Mouse (Mus musculus) C2C12 (cell line): ENCODE results near the gene Cyp26c1. TPM values are rescaled to one million over a fixed set of nuclear protein-coding genes. Genes with fewer than 3 reads are reported as not detected.
A peak's percentile ranks its signal among the peaks of the same experiment; 100 is the strongest.

Experiments used
- H3K27me3 ChIP-seq: one replicate; pipeline ENCODE4 v1.6.1; 2011; ENCODE audit not compliant: control insufficient read depth, insufficient read depth, insufficient read length
- H3K36me3 ChIP-seq: one replicate; pipeline ENCODE4 v1.6.1; 2011; ENCODE audit not compliant: control insufficient read depth, insufficient read depth
- H3K4me3 ChIP-seq: one replicate; pipeline ENCODE4 v1.5.1; 2011; ENCODE audit warnings: mild to moderate bottlenecking, control low read depth; ENCODE audit not compliant: poor library complexity, insufficient read depth, severe bottlenecking
- H3K79me2 ChIP-seq: one replicate; pipeline ENCODE4 v1.6.1; 2011; ENCODE audit not compliant: control insufficient read depth, insufficient read depth
- H3K79me3 ChIP-seq: one replicate; pipeline ENCODE4 v1.6.1; 2011; ENCODE audit warnings: low read depth, control low read depth
- H3ac ChIP-seq: one replicate; pipeline ENCODE3; 2011; ENCODE audit warnings: low read depth; ENCODE audit not compliant: control insufficient read depth, insufficient read length
- CEBPB ChIP-seq: IDR thresholded peaks from one replicate; pipeline ENCODE4 v1.6.1; 2011; ENCODE audit warnings: low read depth, mild to moderate bottlenecking, control low read depth, moderate library complexity
- CTCF ChIP-seq: IDR thresholded peaks from one replicate; pipeline ENCODE4 v1.5.1; 2011; ENCODE audit not compliant: control insufficient read depth, insufficient read depth, insufficient read length
- FOSL1 ChIP-seq: IDR thresholded peaks from one replicate; pipeline ENCODE4 v1.8.0; 2011; ENCODE audit warnings: mild to moderate bottlenecking, low read length; ENCODE audit not compliant: poor library complexity, insufficient read depth, severe bottlenecking
- MAX ChIP-seq: IDR thresholded peaks from one replicate; pipeline ENCODE4 v1.6.1; 2011; ENCODE audit warnings: mild to moderate bottlenecking, control low read depth
- MYOD1 ChIP-seq: IDR thresholded peaks from one replicate; pipeline ENCODE4 v1.6.1; 2011; ENCODE audit warnings: low read depth; ENCODE audit not compliant: control insufficient read depth, insufficient read length
- MYOG ChIP-seq: IDR thresholded peaks from one replicate; pipeline ENCODE4 v1.6.1; 2011; ENCODE audit not compliant: control insufficient read depth, insufficient read length; ENCODE audit errors: extremely low read depth
- USF1 ChIP-seq: IDR thresholded peaks from one replicate; pipeline ENCODE4 v1.6.1; 2011; ENCODE audit warnings: low read depth, mild to moderate bottlenecking, control low read depth, moderate library complexity
- polyA plus RNA-seq: library from polyadenylated mRNA; unstranded; fragments of >200 nt; fragmentation: generic; extraction: Trizol; gene quantifications from one replicate; pipeline ENCODE4 v1.2.1, GENCODE M21; 2012; ENCODE audit warnings: missing spikeins

Cyp26c1 gene
- polyA plus RNA-seq, 1 experiment, result 0.05 TPM

GRCm38 (mm10) chr19:37686941-37687850, 1.8 kb downstream of the Cyp26c1 start:
- Histone ChIP-seq H3K79me3 (no peaks in the 10 kb centered on the region), H3K79me2 (no peaks in the 10 kb centered on the region), H3K36me3 (no peaks in the 10 kb centered on the region), H3ac (no peak overlapping the region), H3K4me3 (no peak overlapping the region), H3K27me3 (no peaks in the 10 kb centered on the region)
- TF ChIP-seq MYOD1 (no peak), CTCF (no peak), FOSL1 (no peak), MAX (no peak), USF1 (no peak), CEBPB (no peak), MYOG (no peak)

GRCm38 (mm10) chr19:37689478-37689877, 4.1 kb downstream of the Cyp26c1 start:
- H3K27me3 ChIP-seq, result no peaks in the 10 kb centered on the region
- H3ac ChIP-seq, result no peak overlapping the region
- H3K4me3 ChIP-seq, result no peak overlapping the region
- H3K36me3 ChIP-seq, result no peaks in the 10 kb centered on the region
- no peaks in the 10 kb centered on the region for H3K79me2 ChIP-seq
- TF ChIP-seq MYOG (no peak), CEBPB (no peak), MYOD1 (peak; percentile 74), CTCF (no peak), USF1 (peak; percentile 88), FOSL1 (no peak), MAX (peak; percentile 78)
- H3K79me3 ChIP-seq, result no peaks in the 10 kb centered on the region

- Histone ChIP-seq H3K27me3 (no peaks in the 10 kb centered on the region), H3K4me3 (no peak overlapping the region), H3K36me3 (no peaks in the 10 kb centered on the region), H3ac (no peak overlapping the region), H3K79me2 (no peaks in the 10 kb centered on the region), H3K79me3 (no peaks in the 10 kb centered on the region)
- TF ChIP-seq CEBPB (no peak), USF1 (no peak), MAX (no peak), MYOD1 (no peak), CTCF (no peak), MYOG (no peak), FOSL1 (no peak)
Measured at GRCm38 (mm10) chr19:37690716-37691115, 5.3 kb downstream of the Cyp26c1 start.

- TF ChIP-seq USF1, result no peak
- TF ChIP-seq CTCF, result no peak
- no peak for TF ChIP-seq FOSL1
- TF ChIP-seq MYOD1, result no peak
- TF ChIP-seq CEBPB, result no peak
- TF ChIP-seq MAX, result no peak
- Histone ChIP-seq H3K27me3 (peaks cover 5% of the 10 kb centered on the region), H3ac (no peak overlapping the region), H3K79me3 (no peaks in the 10 kb centered on the region), H3K4me3 (no peak overlapping the region), H3K79me2 (no peaks in the 10 kb centered on the region), H3K36me3 (no peaks in the 10 kb centered on the region)
Measured at GRCm38 (mm10) chr19:37692879-37693278, 7.5 kb downstream of the Cyp26c1 start.

- TF ChIP-seq MYOD1 (no peak), MYOG (no peak), FOSL1 (no peak), CTCF (no peak), MAX (no peak), CEBPB (no peak), USF1 (no peak)
- no peaks in the 10 kb centered on the region for H3K79me3 ChIP-seq
- no peak overlapping the region for H3K4me3 ChIP-seq
- H3K79me2 ChIP-seq, result no peaks in the 10 kb centered on the region
- peaks cover 14% of the 10 kb centered on the region for H3K27me3 ChIP-seq
- H3K36me3 ChIP-seq, result no peaks in the 10 kb centered on the region
- no peak overlapping the region for H3ac ChIP-seq
Measured at GRCm38 (mm10) chr19:37695146-37695545, 9.8 kb downstream of the Cyp26c1 start.
